Mouse (Mus musculus) brain, adult 10 weeks (tissue): ENCODE measurements around the gene Pign. TPM values are rescaled to one million over a fixed set of nuclear protein-coding genes. Genes with fewer than 3 reads are reported as not detected.

Experiments used
- polyA plus RNA-seq: library from polyadenylated mRNA; stranded (reverse); fragments of 350-450 nt; fragmentation: Illumina TruSeq; extraction: RNeasy Lipid Tissue Mini Kit (QIAGEN cat#74804); gene quantifications from one replicate; pipeline ENCODE4 v1.2.3, GENCODE M21; 2015; ENCODE audit warnings: low read depth, low replicate concordance

The Pign gene
- 10.0 TPM for polyA plus RNA-seq

DNA sequence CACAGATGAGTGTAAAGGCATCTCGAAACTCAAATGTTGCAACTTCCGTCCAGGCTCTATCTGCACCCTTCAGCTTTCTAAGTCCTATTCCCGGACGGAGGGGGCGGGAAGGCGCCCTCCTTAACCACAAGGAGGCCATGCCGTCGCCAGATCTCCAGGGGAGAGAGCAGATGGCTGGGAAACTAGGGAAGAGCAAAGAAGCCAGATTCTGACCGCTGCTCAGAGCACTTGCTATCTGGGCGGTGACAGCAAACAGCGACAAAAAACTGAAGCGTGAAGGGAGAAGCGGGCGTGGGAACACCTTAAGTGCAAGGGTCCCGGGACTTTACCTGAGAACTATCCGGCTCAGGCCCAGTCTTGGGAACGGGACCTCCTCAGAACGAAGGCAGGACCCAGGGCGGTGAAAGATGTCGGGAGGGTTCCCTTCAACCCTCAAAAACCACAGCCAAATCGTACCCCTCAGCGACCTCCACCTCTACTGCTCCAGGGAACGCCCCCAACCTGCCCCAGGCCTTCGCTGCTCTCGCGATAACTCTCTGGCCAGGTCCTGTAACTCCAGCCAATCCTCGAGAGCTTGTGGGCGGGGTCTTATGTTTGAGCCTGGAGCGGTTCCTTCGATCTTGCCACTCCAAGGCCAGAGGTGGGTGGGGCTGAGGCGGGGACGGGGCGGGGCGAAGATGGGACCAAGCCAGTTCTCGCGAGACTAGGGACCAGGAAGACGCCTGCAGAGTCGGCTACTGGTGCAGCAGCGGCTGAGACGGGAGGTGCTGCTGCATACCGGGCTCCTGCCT, at the start of gene Pign, which contains the start of gene Relch:
Pign (minus strand) TSS at position 507 of the 791 bp plus-strand sequence.
Relch (plus strand) TSS at position 691 of the 791 bp plus-strand sequence.

Other genes with a start within 250 kb of the Pign start
- gene Relch, start 184 bp upstream of the Pign start, polyA plus RNA-seq, result 44.1 TPM
- 2.6 TPM for gene Tnfrsf11a, start 117.0 kb upstream of the Pign start, polyA plus RNA-seq